Mouse (Mus musculus) cerebellum, adult 2 months (tissue): ENCODE data around the gene Rbm38. TPM values are rescaled to one million over a fixed set of nuclear protein-coding genes. Genes with fewer than 3 reads are reported as not detected.

ENCODE experiments used
- DNase-seq, 2 experiments: peaks; one replicate each; pipeline ENCODE4 v3.0.0; 2021
- H3K27ac ChIP-seq: fragments of 200-500 bp; 2 replicates; pipeline ENCODE4 v1.5.1; 2012; ENCODE audit warnings: low read length, control low read depth, inconsistent platforms; ENCODE audit not compliant: insufficient read depth
- H3K27me3 ChIP-seq: fragments of 200-500 bp; 2 replicates; pipeline ENCODE4 v1.6.1; 2012; ENCODE audit warnings: inconsistent platforms, mild to moderate bottlenecking, low read length, moderate library complexity; ENCODE audit not compliant: control insufficient read depth, insufficient read depth
- H3K4me1 ChIP-seq: fragments of 200-500 bp; 2 replicates; pipeline ENCODE4 v1.6.1; 2011; ENCODE audit warnings: low read length; ENCODE audit not compliant: control insufficient read depth, insufficient read depth
- H3K4me3 ChIP-seq: fragments of 200-500 bp; replicated peaks from 2 replicates; pipeline ENCODE3; 2011; ENCODE audit warnings: mild to moderate bottlenecking, low read depth, low read length, control low read depth; ENCODE audit not compliant: insufficient read depth
- CTCF ChIP-seq: fragments of 200-500 bp; IDR thresholded peaks from 2 replicates; pipeline ENCODE4 v1.5.1; 2011; ENCODE audit warnings: low read depth, mild to moderate bottlenecking, control low read depth, low read length, moderate library complexity, borderline replicate concordance; ENCODE audit not compliant: insufficient read depth
- POLR2A ChIP-seq: fragments of 200-500 bp; IDR thresholded peaks from 2 replicates; pipeline ENCODE4 v1.6.1; 2011; ENCODE audit warnings: low read length, control low read depth, borderline replicate concordance; ENCODE audit not compliant: insufficient read depth
- WGBS: fragments of 180-500 bp; shearing (Covaris S2); methylation state at CpG from one replicate; pipeline ENCODE4 v1.1.7; 2018; 5-methylcytosine and 5-hydroxymethylcytosine counted together
- polyA plus RNA-seq: library from polyadenylated mRNA; depleted of rRNA; stranded (reverse); fragments of >200 nt; gene quantifications from 2 replicates; pipeline ENCODE4 v1.2.3, GENCODE M21; 2012; rRNA removed

The Rbm38 gene
- polyA plus RNA-seq, 1 experiment, result 9.0 TPM

DNA sequence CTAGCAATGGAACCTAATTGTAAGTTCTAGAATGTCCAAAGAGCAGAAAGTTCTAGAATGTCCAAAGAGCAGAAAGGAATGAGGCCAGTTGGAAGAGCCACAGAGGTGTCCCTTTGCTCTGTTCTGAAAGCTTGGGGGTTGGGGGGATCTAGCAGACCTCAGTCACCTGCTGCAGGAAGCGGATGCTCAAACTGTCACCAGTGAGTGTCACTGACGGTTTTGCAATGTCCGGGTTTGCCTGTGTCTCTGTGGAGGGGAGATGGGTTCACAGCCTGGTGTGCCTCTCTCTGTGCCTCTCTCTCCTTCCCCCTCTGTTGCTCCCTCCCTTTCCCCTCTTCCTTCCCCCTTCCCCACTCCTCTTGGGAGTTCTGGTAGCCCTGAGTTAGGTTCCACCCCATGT is 62.4 kb downstream of the Rbm38 start:
- 85% methylated on average over 3 of the region's 3 CpGs for WGBS
- Histone ChIP-seq H3K27me3 (no peaks in the 10 kb centered on the region), H3K4me1 (peaks cover 6% of the 10 kb centered on the region), H3K4me3 (no peak overlapping the region), H3K27ac (no peak overlapping the region)
- no peak for TF ChIP-seq POLR2A
- no peak for TF ChIP-seq CTCF
- DNase-seq, result no peak

DNA sequence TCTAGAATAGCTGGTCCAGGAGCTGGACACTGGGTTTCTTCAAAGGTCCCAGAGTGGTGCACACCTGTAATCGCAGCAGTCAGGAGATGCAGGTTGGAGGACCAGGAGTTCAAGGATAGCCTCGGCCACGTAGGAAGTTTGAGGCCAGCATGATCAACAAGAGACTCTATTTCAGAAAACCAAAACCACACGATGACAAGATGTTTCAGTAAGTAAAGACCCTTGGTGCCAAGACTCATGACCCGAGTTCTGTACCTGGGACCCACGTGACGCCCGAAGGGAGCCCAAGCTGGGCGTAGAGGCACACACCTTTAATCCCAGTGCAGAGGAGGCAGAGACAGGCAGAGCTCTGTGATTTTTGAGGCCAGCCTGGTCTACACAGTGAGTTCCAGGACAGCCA is 62.8 kb downstream of the Rbm38 start:
- no peak overlapping the region for H3K27ac ChIP-seq
- TF ChIP-seq CTCF (no peak), POLR2A (no peak)
- WGBS, result 85% methylated on average over 9 of the region's 9 CpGs

DNA sequence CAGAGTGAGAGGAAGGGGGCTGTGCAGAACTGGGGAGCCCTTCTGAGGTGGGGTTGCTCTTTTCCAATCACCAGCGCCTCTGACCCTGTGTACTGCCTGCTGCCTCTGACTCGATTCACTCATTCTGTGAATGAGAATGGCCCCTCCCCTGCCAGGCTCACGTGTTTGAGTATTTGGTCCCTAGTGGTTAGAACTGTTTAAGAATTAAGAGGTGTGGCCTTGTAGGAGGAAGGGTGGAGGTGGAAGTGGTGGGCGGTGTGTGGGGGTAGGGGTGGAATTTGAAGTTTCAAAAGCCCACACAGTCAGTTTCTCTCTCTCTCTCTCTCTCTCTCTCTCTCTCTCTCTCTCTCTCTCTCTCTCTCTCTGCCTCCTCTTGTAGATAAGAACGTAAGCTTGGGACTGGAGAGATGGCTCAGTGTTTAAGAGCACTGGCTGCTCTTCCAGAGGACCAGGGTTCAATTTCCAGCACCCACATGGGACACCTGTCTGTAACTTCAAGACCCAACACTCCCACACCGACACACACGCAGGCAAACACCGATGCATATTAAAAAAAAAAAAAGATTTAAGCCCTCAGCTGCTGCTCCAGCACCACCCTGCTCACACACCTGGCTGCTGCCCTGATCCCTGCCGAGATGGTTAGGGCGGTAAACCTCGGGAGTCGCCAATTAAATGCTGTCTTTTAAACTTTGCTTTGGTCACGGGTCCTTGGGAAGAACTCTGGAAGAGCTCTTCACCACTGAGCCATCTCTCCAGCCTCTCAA is 63.6 kb downstream of the Rbm38 start:
- no peak overlapping the region for H3K27ac ChIP-seq

More for the DNA sequence above, 62.8 kb downstream of the Rbm38 start:
- Histone ChIP-seq H3K4me3 (no peak overlapping the region), H3K27me3 (no peaks in the 10 kb centered on the region), H3K4me1 (peaks cover 6% of the 10 kb centered on the region)
- DNase-seq, result no peak

More for the DNA sequence above, 63.6 kb downstream of the Rbm38 start:
- WGBS, result 25% methylated on average over 13 of the region's 13 CpGs
- no peak for DNase-seq
- no peaks in the 10 kb centered on the region for H3K27me3 ChIP-seq
- TF ChIP-seq POLR2A, result no peak
- H3K4me3 ChIP-seq, result no peak overlapping the region
- peaks cover 6% of the 10 kb centered on the region for H3K4me1 ChIP-seq

Other genes with a start within 250 kb of the Rbm38 start
- gene Bmp7, start 80.2 kb upstream of the Rbm38 start, polyA plus RNA-seq, result 3.9 and 6.0 TPM in 2 replicates
- gene Spo11, start 42.8 kb upstream of the Rbm38 start, polyA plus RNA-seq, result 0.21 and 0.27 TPM in 2 replicates
- 69.1 and 74.7 TPM in 2 replicates for gene Rae1, start 20.4 kb upstream of the Rbm38 start, polyA plus RNA-seq
- gene Ctcfl, start 99.0 kb downstream of the Rbm38 start, polyA plus RNA-seq, result not detected in 2 replicates
- gene Pck1, start 132.6 kb downstream of the Rbm38 start, polyA plus RNA-seq, result not detected in 2 replicates
- gene Zbp1, start 198.4 kb downstream of the Rbm38 start, polyA plus RNA-seq, result 0.25 and 0.74 TPM in 2 replicates